Mouse (Mus musculus) embryo, embryonic 10.5 days (tissue): ENCODE results near the gene Hdhd5.
A peak's percentile ranks its signal among the peaks of the same experiment; 100 is the strongest.

Experiments
- DNase-seq: peaks from one replicate; pipeline ENCODE4 v3.0.0-alpha.2; 2015; ENCODE audit warnings: low spot score

Gene Hdhd5

GRCm38 (mm10) chr6:120532594-120532993, 1.5 kb upstream of the Hdhd5 start:
- DNase-seq = no peak

- no peak for DNase-seq
Observed at GRCm38 (mm10) chr6:120529123-120529522, 2.0 kb downstream of the Hdhd5 start.

GRCm38 (mm10) chr6:120524796-120525195, 6.3 kb downstream of the Hdhd5 start:
- no peak for DNase-seq

GRCm38 (mm10) chr6:120519647-120520046, 11.5 kb downstream of the Hdhd5 start:
- DNase-seq = no peak

- DNase-seq = no peak
Observed at GRCm38 (mm10) chr6:120517311-120517710, 13.8 kb downstream of the Hdhd5 start.

- no peak for DNase-seq
Observed at GRCm38 (mm10) chr6:120516879-120517278, 14.2 kb downstream of the Hdhd5 start.

GRCm38 (mm10) chr6:120516422-120516821, 14.7 kb downstream of the Hdhd5 start:
- DNase-seq = no peak

GRCm38 (mm10) chr6:120511212-120511611, 19.9 kb downstream of the Hdhd5 start:
- no peak for DNase-seq

GRCm38 (mm10) chr6:120510425-120510824, 20.7 kb downstream of the Hdhd5 start:
- DNase-seq = no peak

GRCm38 (mm10) chr6:120509975-120510374, 21.1 kb downstream of the Hdhd5 start:
- no peak for DNase-seq

- no peak for DNase-seq
Observed at GRCm38 (mm10) chr6:120508645-120509044, 22.5 kb downstream of the Hdhd5 start.

GRCm38 (mm10) chr6:120505531-120505930, 25.6 kb downstream of the Hdhd5 start:
- no peak for DNase-seq

- no peak for DNase-seq
Observed at GRCm38 (mm10) chr6:120504051-120504450, 27.1 kb downstream of the Hdhd5 start.

GRCm38 (mm10) chr6:120496544-120496943, 34.6 kb downstream of the Hdhd5 start:
- DNase-seq = no peak

- DNase-seq = peak; percentile 88
Observed at GRCm38 (mm10) chr6:120493374-120494181, 37.5 kb downstream of the Hdhd5 start, which contains the start of gene Tmem121b. TSS of gene Tmem121b (minus strand) at chr6:120493807.

- DNase-seq = peak; percentile 50
Observed at GRCm38 (mm10) chr6:120492499-120493373, 38.4 kb downstream of the Hdhd5 start.

- no peak for DNase-seq
Observed at GRCm38 (mm10) chr6:120491862-120492498, 39.1 kb downstream of the Hdhd5 start.

- no peak for DNase-seq
Observed at GRCm38 (mm10) chr6:120491064-120491463, 40.1 kb downstream of the Hdhd5 start.

GRCm38 (mm10) chr6:120489461-120489860, 41.7 kb downstream of the Hdhd5 start:
- no peak for DNase-seq

- DNase-seq = no peak
Observed at GRCm38 (mm10) chr6:120488647-120489046, 42.5 kb downstream of the Hdhd5 start.

GRCm38 (mm10) chr6:120486051-120486510, 45.0 kb downstream of the Hdhd5 start:
- DNase-seq = no peak

- no peak for DNase-seq
Observed at GRCm38 (mm10) chr6:120485038-120485437, 46.1 kb downstream of the Hdhd5 start.
